Mouse (Mus musculus) E14TG2a.4 (cell line): ENCODE measurements around the gene Dgkz.

Experiments used
- CTCF ChIP-seq: conservative IDR thresholded peaks from 2 replicates; pipeline ENCODE4 v1.5.1; 2014; ENCODE audit warnings: low read length
- NANOG ChIP-seq: IDR thresholded peaks from 2 replicates; pipeline ENCODE4 v1.6.1; 2014; ENCODE audit warnings: borderline replicate concordance, low read length, mixed read lengths
- POU5F1 ChIP-seq: IDR thresholded peaks from 2 replicates; pipeline ENCODE4 v1.6.1; 2014; ENCODE audit warnings: low read length, borderline replicate concordance

GRCm38 (mm10) chr2:91900431-91900830 lies 75.2 kb downstream of the Dgkz start:
- no peak for TF ChIP-seq CTCF
- TF ChIP-seq POU5F1 = no peak
- TF ChIP-seq NANOG = no peak
